Mouse (Mus musculus) hindbrain, embryonic 11.5 days (tissue): ENCODE measurements at regions not wholly inside any gene's neighbourhood (a gene's known extent, or its start where the extent isn't known, plus 50 kb on each side); places are given as distances from the start of the nearest gene placed in this dataset.
"Not testable (repeated sequence)": the region's sequence is repeated elsewhere in the genome, so short reads cannot be mapped to it uniquely, and the experiment has no call there.

Experiments
- ATAC-seq: fragments of 200-750 bp; cut with Nextera tagmentation; 2 replicates; pipeline ENCODE4 v1.8.0; 2017; ENCODE audit warnings: mild to moderate bottlenecking, moderate TSS enrichment, moderate library complexity; ENCODE audit not compliant: low FRiP score
- DNase-seq: peaks from one replicate; pipeline ENCODE4 v3.0.0-alpha.2; 2015; ENCODE audit warnings: low spot score
- H3K27ac ChIP-seq: fragments of 300-500 bp; sonication (generic); 2 replicates; pipeline ENCODE4 v1.5.1; 2014; ENCODE audit warnings: mild to moderate bottlenecking, low read depth, low read length
- H3K27me3 ChIP-seq: fragments of 300-500 bp; sonication (generic); 2 replicates; pipeline ENCODE4 v1.6.1; 2014; ENCODE audit warnings: mild to moderate bottlenecking, low read length, moderate library complexity, mixed read lengths; ENCODE audit not compliant: control insufficient read depth, insufficient read depth
- H3K36me3 ChIP-seq: fragments of 300-500 bp; sonication (generic); 2 replicates; pipeline ENCODE4 v1.6.1; 2014; ENCODE audit warnings: mild to moderate bottlenecking, low read length, moderate library complexity, mixed read lengths; ENCODE audit not compliant: control insufficient read depth, insufficient read depth
- H3K4me1 ChIP-seq: fragments of 300-500 bp; sonication (generic); replicated peaks from 2 replicates; pipeline ENCODE4 v1.6.1; 2014; ENCODE audit warnings: low read length, mixed read lengths; ENCODE audit not compliant: control insufficient read depth, insufficient read depth
- H3K4me2 ChIP-seq: fragments of 300-500 bp; sonication (generic); replicated peaks from 2 replicates; pipeline ENCODE4 v1.6.1; 2014; ENCODE audit warnings: mild to moderate bottlenecking, low read depth, low read length
- H3K4me3 ChIP-seq: fragments of 300-500 bp; sonication (generic); 2 replicates; pipeline ENCODE4 v1.5.1; 2014; ENCODE audit warnings: low read depth, low read length
- H3K9ac ChIP-seq: fragments of 300-500 bp; sonication (generic); 2 replicates; pipeline ENCODE4 v1.6.1; 2014; ENCODE audit warnings: low read depth, low read length
- H3K9me3 ChIP-seq: fragments of 300-500 bp; sonication (generic); 2 replicates; pipeline ENCODE4 v1.6.1; 2016; ENCODE audit warnings: low read length; ENCODE audit not compliant: control insufficient read depth
- WGBS: fragments of 180-500 bp; shearing (Covaris S2); extraction: QIAGEN DNeasy Blood & Tissue Kit; methylation state at CpG from one replicate; pipeline ENCODE4 v1.1.7; 2014; 5-methylcytosine and 5-hydroxymethylcytosine counted together

GRCm38 (mm10) chr10:86566875-86567274 is 68.2 kb upstream of the Syn3 start:
- H3K9me3 ChIP-seq, H3K36me3 ChIP-seq, H3K4me1 ChIP-seq, H3K27me3 ChIP-seq, H3K4me2 ChIP-seq, ATAC-seq, H3K9ac ChIP-seq, H3K4me3 ChIP-seq, H3K27ac ChIP-seq, DNase-seq: not testable (repeated sequence)
- WGBS, result 91% methylated on average over 2 of the region's 2 CpGs

GRCm38 (mm10) chr10:86555843-86556242 is 57.1 kb upstream of the Syn3 start:
- no peak overlapping the region for H3K4me3 ChIP-seq
- no peak overlapping the region for H3K4me2 ChIP-seq
- DNase-seq, result peak; percentile 1
- no peak overlapping the region for H3K27ac ChIP-seq
- H3K36me3 ChIP-seq, result no peaks in the 10 kb centered on the region
- no peak overlapping the region for H3K9ac ChIP-seq
- no peaks in the 10 kb centered on the region for H3K27me3 ChIP-seq
- no peaks in the 10 kb centered on the region for H3K4me1 ChIP-seq
- H3K9me3 ChIP-seq, result no peaks in the 10 kb centered on the region
- 61% methylated on average over 8 of the region's 8 CpGs for WGBS
- ATAC-seq, result no peak
